Mouse (Mus musculus): ENCODE measurements around the gene Gm10324.
"Not testable (repeated sequence)": the region's sequence is repeated elsewhere in the genome, so short reads cannot be mapped to it uniquely, and the experiment has no call there.

Gm10324 gene

DNA sequence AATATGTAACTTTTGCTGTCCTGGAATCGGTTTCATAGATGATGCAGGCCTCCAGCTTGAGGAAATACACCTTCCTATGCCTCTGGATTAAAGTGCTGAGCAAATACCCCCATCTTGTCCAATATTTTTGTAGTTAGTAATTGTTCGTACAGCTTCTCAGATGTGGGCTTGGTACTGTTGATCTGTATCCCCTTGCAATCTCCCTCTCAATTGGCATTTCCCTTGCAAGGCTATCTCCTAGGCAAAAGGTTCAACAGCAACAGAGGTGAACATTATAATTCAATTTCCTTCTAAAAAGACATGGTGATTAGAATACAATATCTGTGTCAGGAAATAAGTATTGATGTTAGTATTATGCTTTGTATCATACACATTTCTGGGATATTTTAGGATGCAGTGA is at the start of gene Gm10324:
Gene Gm10324 (plus strand): TSS at position 301 of the 400 bp plus-strand sequence.
- in situ Hi-C loops (cut with MboI, MseI) = not testable (repeated sequence)

All from T-helper 2 cell (primary cell).